Mouse (Mus musculus) liver, embryonic 14.5 days (tissue): ENCODE results near the gene Ccdc42. TPM values are rescaled to one million over a fixed set of nuclear protein-coding genes. Genes with fewer than 3 reads are reported as not detected.

ENCODE experiments used
- ATAC-seq: fragments of 200-750 bp; cut with Nextera tagmentation; 2 replicates; pipeline ENCODE4 v1.8.0; 2017; ENCODE audit warnings: moderate number of reproducible peaks, mild to moderate bottlenecking, moderate library complexity; ENCODE audit not compliant: insufficient read depth
- DNase-seq, 3 experiments: peaks; one replicate each; pipeline ENCODE4 v3.0.0-alpha.2; 2012 to 2013; ENCODE audit warnings: low read depth in 3 of 3, low spot score in 3 of 3
- H3K27ac ChIP-seq: fragments of 300-500 bp; sonication (generic); 2 replicates; pipeline ENCODE4 v1.5.1; 2014; ENCODE audit warnings: moderate library complexity, mild to moderate bottlenecking, control low read depth, inconsistent platforms
- H3K27me3 ChIP-seq: fragments of 300-500 bp; sonication (generic); 2 replicates; pipeline ENCODE4 v1.6.1; 2014; ENCODE audit warnings: mild to moderate bottlenecking, low read length, moderate library complexity; ENCODE audit not compliant: control insufficient read depth, insufficient read depth
- H3K36me3 ChIP-seq: fragments of 300-500 bp; sonication (generic); replicated peaks from 2 replicates; pipeline ENCODE4 v1.6.1; 2014; ENCODE audit warnings: low read depth; ENCODE audit not compliant: control insufficient read depth, insufficient read depth
- H3K4me1 ChIP-seq, 2 experiments: fragments of 200-500 bp in 1 of 2; fragments of 300-500 bp in 1 of 2; sonication (generic) in 1 of 2; replicated peaks; 2 replicates each; pipeline ENCODE4 v1.6.1; 2012 to 2014; ENCODE audit warnings: antibody characterized with exemption in 1 of 2, inconsistent platforms in 1 of 2, low read length in 1 of 2; ENCODE audit not compliant: control insufficient read depth in 2 of 2, insufficient read depth in 2 of 2
- H3K4me2 ChIP-seq: fragments of 300-500 bp; sonication (generic); 2 replicates; pipeline ENCODE4 v1.6.1; 2014; ENCODE audit warnings: low read depth, mild to moderate bottlenecking, control low read depth, moderate library complexity
- H3K4me3 ChIP-seq, 2 experiments: fragments of 200-500 bp in 1 of 2; fragments of 300-500 bp in 1 of 2; sonication (generic) in 1 of 2; 2 replicates each; pipeline ENCODE4 v1.5.1; 2012 to 2014; ENCODE audit warnings: low read depth in 2 of 2, low read length in 2 of 2, mild to moderate bottlenecking in 2 of 2, control low read depth in 1 of 2, inconsistent platforms in 1 of 2, moderate library complexity in 1 of 2; ENCODE audit not compliant: insufficient read depth in 1 of 2
- H3K9ac ChIP-seq: fragments of 300-500 bp; sonication (generic); replicated peaks from 2 replicates; pipeline ENCODE4 v1.6.1; 2014; ENCODE audit warnings: mild to moderate bottlenecking, control low read depth, moderate library complexity
- H3K9me3 ChIP-seq: fragments of 300-500 bp; sonication (generic); 2 replicates; pipeline ENCODE4 v1.6.1; 2016; ENCODE audit warnings: low read length, mixed read lengths; ENCODE audit not compliant: control insufficient read depth
- CTCF ChIP-seq: IDR thresholded peaks from 2 replicates; pipeline ENCODE4 v1.5.1; 2016; ENCODE audit warnings: antibody characterized with exemption, low read depth, control low read depth
- EP300 ChIP-seq: IDR thresholded peaks from 2 replicates; pipeline ENCODE4 v1.6.1; 2016; ENCODE audit warnings: antibody characterized with exemption, low read depth
- WGBS: fragments of 180-500 bp; shearing (Covaris S2); extraction: QIAGEN DNeasy Blood & Tissue Kit; methylation state at CpG from one replicate; pipeline ENCODE4 v1.1.7; 2014; ENCODE audit not compliant: insufficient replicate concordance; 5-methylcytosine and 5-hydroxymethylcytosine counted together
- polyA plus RNA-seq, 2 experiments: library from polyadenylated mRNA; depleted of rRNA in 1 of 2; stranded (reverse) in 1 of 2; unstranded in 1 of 2; fragments of >200 nt; fragmentation: Nextera tagmentation in 1 of 2; extraction: Ambion mirVana in 1 of 2; gene quantifications; 2 replicates each; pipeline versions ENCODE4 v1.2.1 to v1.2.3; 2012 to 2014

The Ccdc42 gene
- polyA plus RNA-seq (2012; rRNA removed) = 0.04 and 0.13 TPM in 2 replicates
- 0.13 TPM in 1 of 2 replicates, not detected in the other for polyA plus RNA-seq (2014; fragmentation: Nextera tagmentation; extraction: Ambion mirVana)

DNA sequence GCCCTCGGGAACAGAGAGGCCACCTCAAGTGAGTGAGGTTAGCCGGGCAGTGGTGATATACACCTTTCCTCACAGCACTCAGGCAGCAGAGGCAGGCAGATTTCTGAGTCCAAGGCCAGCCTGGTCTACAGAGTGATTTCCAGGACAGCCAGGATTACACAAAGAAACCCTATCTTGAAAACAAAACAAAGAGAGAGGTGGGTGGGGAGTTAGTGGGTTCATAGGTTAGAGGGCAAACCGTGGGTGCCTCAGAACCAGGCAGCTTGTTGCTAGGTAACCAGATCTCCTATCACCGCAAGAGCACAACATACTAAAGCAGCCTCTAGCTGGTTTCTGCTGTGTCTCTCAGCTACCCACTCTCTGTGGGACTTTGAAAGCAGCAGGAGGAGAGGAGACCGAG, at the start of gene Ccdc42:
Gene Ccdc42, plus strand, starts transcription at position 301 of the 400 bp plus-strand sequence.
- Histone ChIP-seq H3K9ac (no peak within 1 kb of the TSS), H3K4me2 (no peak within 1 kb of the TSS), H3K27ac (no peak within 1 kb of the TSS), H3K27me3 (no peaks in the 10 kb centered on the region), H3K9me3 (no peaks in the 10 kb centered on the region), H3K4me1 (peaks cover 0 to 2% of the 10 kb centered on the region in 2 experiments; a peak in 1 of 4 replicates), H3K4me3 (no peak within 1 kb of the TSS), H3K36me3 (no peaks in the 10 kb centered on the region)
- ATAC-seq (no peak), DNase-seq (no peak)
- TF ChIP-seq CTCF (no peak), EP300 (no peak)
- WGBS = 44% methylated on average over 5 of the region's 5 CpGs

DNA sequence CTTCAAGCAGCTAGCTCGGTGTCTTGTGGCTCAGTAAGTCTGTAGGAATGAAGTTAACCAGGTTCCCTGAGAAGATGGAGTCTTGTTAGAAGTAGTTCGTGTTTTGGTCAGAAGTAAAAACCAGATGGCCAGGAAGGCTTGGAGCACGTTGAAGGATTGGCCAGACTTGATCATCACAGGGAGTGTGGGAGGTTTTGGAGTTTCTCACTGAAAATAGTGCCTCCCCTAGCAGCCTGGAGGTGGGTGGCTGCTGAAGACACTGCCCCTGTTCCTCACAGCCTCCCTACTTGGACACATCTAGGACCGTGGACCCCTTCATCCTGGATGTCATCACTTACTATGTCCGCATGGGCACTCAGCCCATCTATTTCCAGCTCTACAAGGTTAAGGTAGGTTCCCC, 47.2 kb upstream of the Ccdc42 start:
- H3K4me2 ChIP-seq = no peak overlapping the region
- DNase-seq (no peak), ATAC-seq (no peak)
- H3K27ac ChIP-seq = no peak overlapping the region
- H3K27me3 ChIP-seq = no peaks in the 10 kb centered on the region
- H3K9me3 ChIP-seq = no peaks in the 10 kb centered on the region
- no peaks in the 10 kb centered on the region for H3K4me1 ChIP-seq
- TF ChIP-seq CTCF (no peak), EP300 (no peak)
- H3K4me3 ChIP-seq = no peak overlapping the region
- no peaks in the 10 kb centered on the region for H3K36me3 ChIP-seq
- H3K9ac ChIP-seq = no peak overlapping the region
- WGBS = 62% methylated on average over 5 of the region's 5 CpGs

DNA sequence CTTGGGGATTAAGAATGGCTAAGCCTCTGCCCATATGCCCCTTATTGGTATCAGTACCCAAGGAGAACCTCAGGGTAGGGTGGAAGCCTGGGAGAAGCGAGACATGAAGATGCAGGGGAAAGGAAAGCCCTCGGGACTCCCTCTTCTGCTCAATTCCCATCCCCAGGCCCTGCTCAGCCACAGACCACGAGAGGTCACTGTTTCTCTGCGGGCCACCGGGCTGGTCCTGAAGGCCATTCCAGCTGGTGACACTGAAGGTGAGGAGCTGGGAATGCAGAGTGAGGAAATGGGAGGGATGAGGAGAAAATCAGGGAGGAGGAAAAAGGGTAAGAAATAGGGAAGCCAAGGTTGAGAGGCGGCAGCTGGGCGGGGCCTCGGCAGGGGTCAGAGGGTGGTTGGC, 42.3 kb upstream of the Ccdc42 start:
- Histone ChIP-seq H3K4me3 (no peak overlapping the region), H3K36me3 (no peaks in the 10 kb centered on the region), H3K9ac (no peak overlapping the region), H3K9me3 (no peaks in the 10 kb centered on the region), H3K27me3 (no peaks in the 10 kb centered on the region), H3K27ac (no peak overlapping the region), H3K4me2 (no peak overlapping the region), H3K4me1 (no peaks in the 10 kb centered on the region)
- peak; percentile 65 for TF ChIP-seq CTCF
- no peak for TF ChIP-seq EP300
- 25% methylated on average over 8 of the region's 8 CpGs for WGBS
- DNase-seq (no peak), ATAC-seq (no peak)

DNA sequence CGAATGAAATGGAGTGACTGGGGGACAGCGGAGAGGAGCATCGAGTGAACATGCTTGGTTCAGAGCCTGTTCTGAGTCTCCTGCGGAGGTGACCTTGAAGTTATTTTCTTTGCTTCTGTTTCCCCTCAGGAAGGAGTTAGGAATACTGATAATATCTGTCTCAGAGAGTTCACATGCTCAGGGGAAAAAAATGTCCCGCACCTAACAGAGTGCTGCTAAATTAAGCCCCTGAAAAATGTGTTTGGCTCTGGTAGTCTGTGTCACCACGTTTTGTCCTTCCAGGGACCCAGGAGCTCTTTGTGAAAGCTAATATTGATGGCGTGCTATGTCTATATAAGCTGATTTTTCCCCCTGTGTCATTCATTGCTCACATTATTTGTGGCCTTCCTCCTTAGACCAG, 41.6 kb upstream of the Ccdc42 start:
- 42% methylated on average over 7 of the region's 7 CpGs for WGBS
- Histone ChIP-seq H3K4me3 (no peak overlapping the region), H3K27me3 (no peaks in the 10 kb centered on the region), H3K36me3 (no peaks in the 10 kb centered on the region), H3K27ac (no peak overlapping the region), H3K4me1 (no peaks in the 10 kb centered on the region), H3K4me2 (no peak overlapping the region), H3K9me3 (no peaks in the 10 kb centered on the region), H3K9ac (no peak overlapping the region)
- no peak for TF ChIP-seq CTCF
- TF ChIP-seq EP300 = no peak
- DNase-seq (no peak), ATAC-seq (no peak)

DNA sequence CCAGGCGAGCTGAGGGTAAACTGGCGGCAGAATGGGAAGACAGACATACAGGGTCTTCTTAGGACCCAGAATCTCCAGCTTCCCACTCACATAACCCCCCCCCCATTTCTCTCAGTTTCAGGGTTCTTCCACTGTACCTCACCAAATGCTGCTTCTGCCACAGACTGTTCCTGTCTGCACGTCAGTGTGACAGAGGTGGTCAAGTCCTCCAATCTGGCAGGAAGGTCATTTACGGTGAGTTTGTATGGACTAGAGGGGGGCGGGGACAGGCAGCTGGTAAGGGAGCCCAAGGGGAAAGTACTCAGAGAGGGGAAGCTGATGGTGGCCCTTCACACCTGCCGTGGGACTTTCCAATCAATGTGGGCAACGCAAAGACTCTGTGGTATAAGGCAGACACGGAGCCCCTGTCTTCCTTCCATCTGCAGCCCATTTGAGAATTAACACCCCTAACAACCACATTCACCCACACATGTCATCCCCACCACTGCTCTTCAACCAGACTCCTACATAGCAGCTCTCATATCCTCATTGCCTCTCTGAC, 41.1 kb upstream of the Ccdc42 start:
- ATAC-seq (no peak), DNase-seq (no peak)
- H3K9me3 ChIP-seq = no peaks in the 10 kb centered on the region
- H3K4me1 ChIP-seq = no peaks in the 10 kb centered on the region
- H3K4me3 ChIP-seq = no peak overlapping the region
- 52% methylated on average over 8 of the region's 8 CpGs for WGBS
- no peaks in the 10 kb centered on the region for H3K36me3 ChIP-seq
- no peaks in the 10 kb centered on the region for H3K27me3 ChIP-seq
- H3K4me2 ChIP-seq = no peak overlapping the region
- no peak overlapping the region for H3K27ac ChIP-seq
- H3K9ac ChIP-seq = no peak overlapping the region
- TF ChIP-seq CTCF (no peak), EP300 (no peak)
